Mouse (Mus musculus) mesoderm, embryonic 11.5 days (tissue): Measurements from ENCODE around the gene Syn2.
"Not testable (repeated sequence)": the region's sequence is repeated elsewhere in the genome, so short reads cannot be mapped to it uniquely, and the experiment has no call there.

Source experiments
- DNase-seq: peaks from one replicate; pipeline ENCODE4 v3.0.0-alpha.2; 2012; ENCODE audit warnings: low read depth, low spot score

Gene Syn2

GRCm38 (mm10) chr6:115174845-115175244 is 40.1 kb downstream of the Syn2 start:
- DNase-seq, result peak; percentile 45

- peak; percentile 68 for DNase-seq
Measured at GRCm38 (mm10) chr6:115178826-115179225, 44.1 kb downstream of the Syn2 start.

- DNase-seq, result no peak
Measured at GRCm38 (mm10) chr6:115181094-115181493, 46.4 kb downstream of the Syn2 start.

GRCm38 (mm10) chr6:115191111-115191510 is 56.4 kb downstream of the Syn2 start:
- no peak for DNase-seq

GRCm38 (mm10) chr6:115200753-115201152 is 66.1 kb downstream of the Syn2 start:
- no peak for DNase-seq

GRCm38 (mm10) chr6:115203029-115203428 is 68.3 kb downstream of the Syn2 start:
- DNase-seq, result no peak

- DNase-seq, result no peak
Measured at GRCm38 (mm10) chr6:115210187-115210586, 75.5 kb downstream of the Syn2 start.

GRCm38 (mm10) chr6:115210820-115211219 is 76.1 kb downstream of the Syn2 start:
- DNase-seq, result no peak

- DNase-seq, result no peak
Measured at GRCm38 (mm10) chr6:115212132-115212903, 77.6 kb downstream of the Syn2 start.

- peak; percentile 19 for DNase-seq
Measured at GRCm38 (mm10) chr6:115213129-115213528, 78.4 kb downstream of the Syn2 start.

GRCm38 (mm10) chr6:115221215-115221641 is 86.5 kb downstream of the Syn2 start:
- DNase-seq, result no peak

GRCm38 (mm10) chr6:115225519-115225918 is 90.8 kb downstream of the Syn2 start:
- no peak for DNase-seq

GRCm38 (mm10) chr6:115227043-115227442 is 92.3 kb downstream of the Syn2 start, which contains the start of gene Gm17482:
TSS of gene Gm17482 (plus strand) at chr6:115227343.
- DNase-seq, result no peak

GRCm38 (mm10) chr6:115227529-115227928 is 92.8 kb downstream of the Syn2 start:
- peak; percentile 81 for DNase-seq

- no peak for DNase-seq
Measured at GRCm38 (mm10) chr6:115230557-115230956, 95.9 kb downstream of the Syn2 start.

- no peak for DNase-seq
Measured at GRCm38 (mm10) chr6:115231836-115232235, 97.1 kb downstream of the Syn2 start.

GRCm38 (mm10) chr6:115232562-115232961 is 97.9 kb downstream of the Syn2 start:
- DNase-seq, result no peak

- no peak for DNase-seq
Measured at GRCm38 (mm10) chr6:115238031-115239027, 103.6 kb downstream of the Syn2 start.

GRCm38 (mm10) chr6:115239335-115239734 is 104.6 kb downstream of the Syn2 start:
- DNase-seq, result no peak

GRCm38 (mm10) chr6:115240431-115240830 is 105.7 kb downstream of the Syn2 start:
- not testable (repeated sequence) for DNase-seq

- no peak for DNase-seq
Measured at GRCm38 (mm10) chr6:115241131-115241699, 106.5 kb downstream of the Syn2 start.

GRCm38 (mm10) chr6:115241939-115242338 is 107.2 kb downstream of the Syn2 start:
- DNase-seq, result no peak
